Mouse (Mus musculus) liver, embryonic 12.5 days (tissue): Measurements from ENCODE around the gene Mycbp. TPM values are rescaled to one million over a fixed set of nuclear protein-coding genes. Genes with fewer than 3 reads are reported as not detected.

Experiments
- ATAC-seq: fragments of 200-750 bp; cut with Nextera tagmentation; 2 replicates; pipeline ENCODE4 v1.8.0; 2017; ENCODE audit warnings: moderate number of reproducible peaks, mild to moderate bottlenecking, moderate library complexity
- H3K27ac ChIP-seq: fragments of 300-500 bp; sonication (generic); 2 replicates; pipeline ENCODE4 v1.5.1; 2016; ENCODE audit warnings: mild to moderate bottlenecking
- H3K27me3 ChIP-seq: fragments of 300-500 bp; sonication (generic); replicated peaks from 2 replicates; pipeline ENCODE4 v1.6.1; 2016; ENCODE audit warnings: mild to moderate bottlenecking, moderate library complexity
- H3K36me3 ChIP-seq: fragments of 300-500 bp; sonication (generic); 2 replicates; pipeline ENCODE4 v1.6.1; 2016; ENCODE audit warnings: mild to moderate bottlenecking, moderate library complexity
- H3K4me1 ChIP-seq: fragments of 300-500 bp; sonication (generic); 2 replicates; pipeline ENCODE4 v1.6.1; 2016
- H3K4me2 ChIP-seq: fragments of 300-500 bp; sonication (generic); 2 replicates; pipeline ENCODE4 v1.6.1; 2016; ENCODE audit warnings: mild to moderate bottlenecking, moderate library complexity
- H3K4me3 ChIP-seq: fragments of 300-500 bp; sonication (generic); 2 replicates; pipeline ENCODE4 v1.5.1; 2016; ENCODE audit warnings: mild to moderate bottlenecking, moderate library complexity
- H3K9ac ChIP-seq: fragments of 300-500 bp; sonication (generic); 2 replicates; pipeline ENCODE4 v1.6.1; 2016; ENCODE audit warnings: mild to moderate bottlenecking, moderate library complexity
- H3K9me3 ChIP-seq: fragments of 300-500 bp; sonication (generic); replicated peaks from 2 replicates; pipeline ENCODE4 v1.6.1; 2016; ENCODE audit warnings: mild to moderate bottlenecking, moderate library complexity
- WGBS: fragments of 180-500 bp; shearing (Covaris S2); methylation state at CpG from one replicate; pipeline ENCODE4 v1.1.7; 2016; ENCODE audit not compliant: insufficient replicate concordance; 5-methylcytosine and 5-hydroxymethylcytosine counted together
- polyA plus RNA-seq: library from polyadenylated mRNA; unstranded; fragments of >200 nt; fragmentation: Nextera tagmentation; extraction: Ambion mirVana; gene quantifications from 2 replicates; pipeline ENCODE4 v1.2.1, GENCODE M21; 2016

Gene Mycbp
- 79.5 and 79.7 TPM in 2 replicates for polyA plus RNA-seq

DNA sequence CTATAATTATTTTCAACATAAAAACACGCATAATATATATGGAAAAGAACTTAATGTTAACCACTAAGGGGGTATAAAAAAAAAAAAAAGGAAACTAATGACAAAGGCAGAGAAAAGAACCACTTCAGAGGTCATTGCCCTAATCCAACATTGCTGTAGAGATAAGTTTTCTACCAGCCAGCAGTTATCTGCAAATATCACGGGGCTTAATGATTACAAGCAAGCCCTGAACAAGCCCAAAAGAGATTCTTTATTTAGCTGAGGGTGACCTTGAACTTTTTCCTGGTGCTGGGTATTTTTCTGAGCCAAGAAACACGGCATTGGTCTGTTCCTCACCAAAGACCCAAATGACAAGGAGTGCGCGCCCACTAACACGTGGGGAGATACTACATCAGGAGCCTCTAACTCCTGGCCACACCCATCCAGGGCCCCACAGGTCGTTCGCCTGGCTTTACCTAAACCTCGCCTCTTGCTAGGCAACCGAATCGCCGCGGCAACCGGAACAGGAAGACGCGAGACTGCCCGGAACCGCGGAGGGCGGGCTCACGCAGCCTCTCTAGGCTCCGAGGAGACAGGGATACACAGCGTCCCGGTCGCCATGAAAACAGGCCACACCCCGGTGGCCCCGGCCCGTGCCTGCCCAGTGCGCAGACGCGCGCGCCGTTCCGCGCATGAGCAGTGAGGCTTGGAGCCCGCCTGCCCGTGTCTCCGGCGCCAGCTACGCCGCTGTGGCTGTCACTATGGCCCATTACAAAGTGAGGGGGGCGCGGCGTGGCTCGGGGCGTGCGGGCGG is at the start of gene Mycbp:
Gene Mycbp, plus strand, starts transcription at position 500 of the 793 bp plus-strand sequence.
- H3K4me2 ChIP-seq = peak within 1 kb of the TSS; percentile 83
- H3K36me3 ChIP-seq = peaks cover 17% of the 10 kb centered on the region
- H3K4me3 ChIP-seq = peak within 1 kb of the TSS; percentile 74
- H3K27me3 ChIP-seq = no peaks in the 10 kb centered on the region
- under 1% methylated on average over 44 of the region's 49 CpGs for WGBS
- peak within 1 kb of the TSS; percentile 87 for H3K27ac ChIP-seq
- H3K9ac ChIP-seq = peak within 1 kb of the TSS; percentile 88
- peak; percentile 100 for ATAC-seq
- peaks cover 34% of the 10 kb centered on the region for H3K4me1 ChIP-seq
- no peaks in the 10 kb centered on the region for H3K9me3 ChIP-seq

DNA sequence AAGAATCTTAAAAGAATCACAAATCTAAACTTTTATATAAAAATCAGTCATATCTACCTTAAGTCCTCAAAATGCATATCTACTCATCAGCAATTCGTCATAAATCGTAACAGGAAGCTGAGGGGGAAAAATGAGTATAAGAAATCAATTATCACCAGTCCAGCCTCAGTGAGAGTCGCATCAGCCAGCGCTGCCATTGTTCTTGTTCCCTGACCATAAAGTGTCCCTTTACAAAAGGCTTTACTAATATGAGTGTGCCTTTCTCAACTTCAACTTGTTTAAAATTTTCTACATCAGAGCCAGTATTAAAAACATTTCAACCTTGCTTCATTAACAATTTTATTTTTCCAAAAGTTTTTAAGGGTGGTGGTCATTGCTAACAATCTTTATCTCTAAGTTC is 47.7 kb upstream of the Mycbp start:
- Histone ChIP-seq H3K4me1 (no peaks in the 10 kb centered on the region), H3K36me3 (no peaks in the 10 kb centered on the region), H3K9me3 (no peaks in the 10 kb centered on the region), H3K27me3 (no peaks in the 10 kb centered on the region), H3K4me3 (no peak overlapping the region), H3K9ac (no peak overlapping the region), H3K27ac (no peak overlapping the region), H3K4me2 (no peak overlapping the region)
- no peak for ATAC-seq
- WGBS = 61% methylated on average over 4 of the region's 4 CpGs

DNA sequence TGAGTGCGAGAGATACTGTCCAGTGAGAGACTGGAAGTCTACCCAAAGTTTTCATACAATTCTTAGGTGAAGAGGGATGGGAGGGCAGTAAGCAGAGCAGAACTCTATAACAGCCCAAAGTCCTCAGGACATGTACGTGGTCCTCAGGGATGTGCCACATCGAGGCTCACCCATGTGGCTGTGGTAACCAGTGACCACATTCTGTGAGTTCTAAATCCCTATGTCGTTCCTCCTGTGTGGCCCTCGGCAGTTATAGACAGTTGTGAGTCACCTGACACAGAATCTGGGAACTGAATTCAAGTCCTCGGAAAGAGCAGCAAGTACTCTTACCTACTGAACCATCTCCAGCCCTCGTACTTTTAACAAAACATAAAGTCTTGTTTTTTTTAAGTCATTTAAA is 46.5 kb upstream of the Mycbp start:
- Histone ChIP-seq H3K36me3 (no peaks in the 10 kb centered on the region), H3K27me3 (no peaks in the 10 kb centered on the region), H3K9ac (no peak overlapping the region), H3K4me2 (no peak overlapping the region), H3K4me1 (no peaks in the 10 kb centered on the region), H3K27ac (no peak overlapping the region), H3K9me3 (no peaks in the 10 kb centered on the region), H3K4me3 (no peak overlapping the region)
- no peak for ATAC-seq
- WGBS = 67% methylated on average over 7 of the region's 7 CpGs

DNA sequence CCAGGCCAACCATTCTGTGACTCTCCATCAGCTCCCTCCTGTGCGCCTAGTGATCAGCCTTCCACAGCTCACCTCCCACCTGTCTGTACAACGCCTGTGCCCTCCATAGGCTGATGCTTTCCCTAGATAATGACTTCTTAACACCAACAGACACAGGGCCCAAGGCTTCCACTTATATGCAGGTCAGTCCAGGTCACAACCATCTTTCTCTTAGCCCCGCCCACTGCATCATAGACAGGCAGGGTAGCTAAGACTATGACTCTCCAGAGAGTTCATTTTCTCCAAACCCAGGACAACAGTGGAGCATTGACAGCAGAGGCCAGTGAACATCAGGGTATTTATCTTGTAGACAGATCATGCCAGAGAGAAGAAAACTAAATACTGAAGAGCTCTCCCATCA is 45.3 kb upstream of the Mycbp start, which contains the start of gene 4933427I04Rik:
Gene 4933427I04Rik, plus strand, starts transcription at position 301 of the 400 bp plus-strand sequence.
- Histone ChIP-seq H3K4me1 (no peaks in the 10 kb centered on the region), H3K4me2 (no peak within 1 kb of the TSS), H3K9ac (no peak within 1 kb of the TSS), H3K27me3 (no peaks in the 10 kb centered on the region), H3K9me3 (no peaks in the 10 kb centered on the region), H3K4me3 (no peak within 1 kb of the TSS), H3K27ac (no peak within 1 kb of the TSS), H3K36me3 (no peaks in the 10 kb centered on the region)
- 57% methylated on average over 3 of the region's 3 CpGs for WGBS
- no peak for ATAC-seq

DNA sequence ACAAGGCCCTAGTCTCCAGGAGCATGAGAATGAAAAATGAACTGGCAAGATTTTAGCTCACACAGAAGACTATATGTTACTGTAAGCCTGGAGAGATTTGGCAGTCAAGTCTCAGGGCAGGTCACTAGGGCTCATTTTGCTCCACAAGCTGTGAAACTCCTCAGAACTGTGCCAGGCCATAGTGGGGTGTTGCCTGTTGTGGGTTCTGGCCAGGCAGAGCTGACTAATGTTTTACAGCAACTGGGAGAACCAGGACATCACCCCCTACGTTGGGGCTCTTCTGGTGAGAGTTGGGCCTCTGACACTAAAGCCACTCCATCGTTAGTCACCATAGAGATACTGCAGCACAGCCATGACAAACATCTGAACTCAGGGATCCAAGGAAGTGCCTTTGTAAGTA is 44.8 kb upstream of the Mycbp start:
- H3K27me3 ChIP-seq = no peaks in the 10 kb centered on the region
- ATAC-seq = no peak
- WGBS = 45% methylated on average over 2 of the region's 2 CpGs
- no peak overlapping the region for H3K4me2 ChIP-seq
- no peaks in the 10 kb centered on the region for H3K4me1 ChIP-seq
- no peak overlapping the region for H3K9ac ChIP-seq
- no peak overlapping the region for H3K4me3 ChIP-seq
- no peak overlapping the region for H3K27ac ChIP-seq
- H3K9me3 ChIP-seq = no peaks in the 10 kb centered on the region
- H3K36me3 ChIP-seq = no peaks in the 10 kb centered on the region

DNA sequence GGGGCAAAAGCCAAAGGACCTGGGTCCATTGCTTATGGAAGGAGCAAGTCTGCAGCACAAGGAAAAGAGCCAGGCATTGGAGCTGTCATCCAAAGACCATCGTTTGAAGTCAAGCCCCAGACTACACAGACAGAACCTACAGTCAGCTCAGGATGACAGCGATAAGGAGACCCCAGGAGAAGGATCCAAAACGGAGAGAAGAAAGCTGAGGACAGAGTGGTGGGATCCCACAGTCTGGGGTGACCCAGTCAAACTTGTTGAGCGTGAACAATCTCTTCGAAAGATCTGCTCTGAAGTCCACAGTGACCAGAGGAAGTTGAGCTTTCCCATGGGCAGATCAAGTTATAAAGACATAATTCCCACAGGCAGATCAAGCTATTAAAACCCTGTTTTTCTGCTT is 44.0 kb upstream of the Mycbp start:
- Histone ChIP-seq H3K9ac (no peak overlapping the region), H3K27me3 (no peaks in the 10 kb centered on the region), H3K9me3 (no peaks in the 10 kb centered on the region), H3K36me3 (no peaks in the 10 kb centered on the region), H3K4me3 (no peak overlapping the region), H3K4me2 (no peak overlapping the region), H3K27ac (no peak overlapping the region), H3K4me1 (no peaks in the 10 kb centered on the region)
- WGBS = 53% methylated on average over 5 of the region's 5 CpGs
- ATAC-seq = no peak

DNA sequence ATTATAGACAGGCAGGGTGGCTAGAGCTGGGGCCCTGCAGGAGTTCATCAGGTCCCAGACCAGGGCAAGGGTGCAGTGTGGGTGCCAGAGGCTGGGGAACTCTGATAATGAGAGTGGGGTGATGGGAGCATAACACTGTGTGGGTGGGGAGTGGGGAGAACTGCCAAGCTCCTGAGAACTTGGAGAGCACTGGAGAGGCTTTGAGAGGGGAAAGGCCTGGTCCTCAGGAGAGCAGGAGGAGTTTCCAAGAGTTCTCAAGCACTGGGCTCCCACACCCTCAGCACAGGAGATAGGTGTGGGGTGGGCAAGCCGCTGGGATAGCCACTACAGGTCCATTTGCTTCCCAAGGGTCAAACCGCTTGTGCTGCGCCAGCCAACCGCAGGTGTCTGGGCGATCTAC is 10.9 kb upstream of the Mycbp start:
- Histone ChIP-seq H3K9ac (no peak overlapping the region), H3K4me2 (no peak overlapping the region), H3K4me3 (no peak overlapping the region), H3K27me3 (no peaks in the 10 kb centered on the region; the same call in 1 of the 2 replicates), H3K4me1 (no peaks in the 10 kb centered on the region), H3K27ac (no peak overlapping the region), H3K9me3 (no peaks in the 10 kb centered on the region), H3K36me3 (no peaks in the 10 kb centered on the region)
- 64% methylated on average over 5 of the region's 5 CpGs for WGBS
- ATAC-seq = no peak

DNA sequence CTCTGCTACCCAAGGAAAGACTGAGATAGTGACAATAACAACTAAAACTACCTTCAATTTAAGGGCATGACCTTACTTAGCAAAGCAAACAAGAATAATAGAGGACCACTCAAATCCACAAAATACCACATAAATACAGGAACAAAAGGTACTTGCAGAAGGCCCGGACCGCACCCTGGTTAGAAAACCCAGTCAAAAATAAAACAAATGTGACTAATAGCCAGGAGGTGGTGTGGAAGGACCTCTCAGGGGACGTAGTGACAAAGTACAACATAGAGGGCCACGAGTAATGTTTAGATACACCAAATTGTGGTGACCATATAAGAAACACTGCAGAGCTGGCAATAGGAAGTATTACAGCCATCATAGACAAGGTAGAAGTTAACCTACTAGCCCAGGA is 10.3 kb upstream of the Mycbp start:
- Histone ChIP-seq H3K9me3 (no peaks in the 10 kb centered on the region), H3K36me3 (no peaks in the 10 kb centered on the region), H3K4me3 (no peak overlapping the region), H3K9ac (no peak overlapping the region), H3K27ac (no peak overlapping the region), H3K4me1 (no peaks in the 10 kb centered on the region), H3K27me3 (no peaks in the 10 kb centered on the region; the same call in 1 of the 2 replicates), H3K4me2 (no peak overlapping the region)
- WGBS = 63% methylated on average over 4 of the region's 4 CpGs
- no peak for ATAC-seq

DNA sequence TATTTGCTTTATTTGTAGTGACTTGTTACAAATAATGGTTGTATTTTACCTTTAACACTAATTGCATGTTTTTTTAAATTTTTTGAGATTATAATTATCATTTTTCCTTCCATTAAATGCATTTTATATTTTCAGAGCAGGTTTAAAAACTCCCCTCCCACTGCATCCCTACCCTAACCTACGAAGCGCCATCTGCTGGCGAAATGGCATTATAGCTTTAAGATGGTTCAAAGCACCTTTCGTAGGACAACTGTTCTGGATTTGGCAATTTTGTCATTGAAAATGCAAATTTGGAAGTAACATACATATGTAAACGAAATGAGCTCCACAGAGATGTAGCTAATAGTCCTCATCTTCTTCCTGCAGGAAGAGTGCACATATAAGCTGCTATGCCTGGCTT is 5.9 kb upstream of the Mycbp start:
- no peak for ATAC-seq
- 10% methylated on average over 5 of the region's 5 CpGs for WGBS
- peaks cover 10% of the 10 kb centered on the region for H3K4me1 ChIP-seq
- H3K4me3 ChIP-seq = no peak overlapping the region
- no peak overlapping the region for H3K9ac ChIP-seq
- no peaks in the 10 kb centered on the region; the same call in 1 of the 2 replicates for H3K27me3 ChIP-seq
- H3K27ac ChIP-seq = no peak overlapping the region
- no peaks in the 10 kb centered on the region for H3K9me3 ChIP-seq
- no peak overlapping the region for H3K4me2 ChIP-seq
- no peaks in the 10 kb centered on the region for H3K36me3 ChIP-seq

DNA sequence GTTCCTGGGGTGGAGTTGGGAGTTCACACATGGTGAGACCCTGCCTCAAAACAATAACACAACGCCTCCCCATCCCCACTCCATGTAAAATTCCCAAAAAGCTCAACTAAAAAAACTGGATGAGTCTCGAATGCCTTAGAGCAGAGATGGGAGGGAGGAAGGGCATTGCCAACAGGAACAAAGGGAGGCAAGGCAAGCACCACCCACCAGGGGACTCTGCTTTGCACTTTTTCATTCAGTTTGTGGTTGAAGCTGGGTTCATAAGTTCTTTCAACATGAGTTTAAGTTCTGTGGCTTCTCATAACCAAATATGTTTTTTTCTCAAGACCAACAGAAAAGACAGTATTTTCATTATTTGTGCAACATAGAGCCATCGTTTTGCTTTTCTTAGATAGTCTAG is 1.2 kb upstream of the Mycbp start:
- Histone ChIP-seq H3K4me2 (peak overlapping the region; percentile 83; the same call in 1 of the 2 replicates), H3K4me3 (no peak overlapping the region), H3K9me3 (no peaks in the 10 kb centered on the region), H3K27ac (peak overlapping the region; percentile 87; the same call in 1 of the 2 replicates), H3K36me3 (peaks cover 6% of the 10 kb centered on the region), H3K4me1 (peaks cover 34% of the 10 kb centered on the region), H3K9ac (no peak overlapping the region), H3K27me3 (no peaks in the 10 kb centered on the region)
- 53% methylated on average over 3 of the region's 3 CpGs for WGBS
- no peak for ATAC-seq

DNA sequence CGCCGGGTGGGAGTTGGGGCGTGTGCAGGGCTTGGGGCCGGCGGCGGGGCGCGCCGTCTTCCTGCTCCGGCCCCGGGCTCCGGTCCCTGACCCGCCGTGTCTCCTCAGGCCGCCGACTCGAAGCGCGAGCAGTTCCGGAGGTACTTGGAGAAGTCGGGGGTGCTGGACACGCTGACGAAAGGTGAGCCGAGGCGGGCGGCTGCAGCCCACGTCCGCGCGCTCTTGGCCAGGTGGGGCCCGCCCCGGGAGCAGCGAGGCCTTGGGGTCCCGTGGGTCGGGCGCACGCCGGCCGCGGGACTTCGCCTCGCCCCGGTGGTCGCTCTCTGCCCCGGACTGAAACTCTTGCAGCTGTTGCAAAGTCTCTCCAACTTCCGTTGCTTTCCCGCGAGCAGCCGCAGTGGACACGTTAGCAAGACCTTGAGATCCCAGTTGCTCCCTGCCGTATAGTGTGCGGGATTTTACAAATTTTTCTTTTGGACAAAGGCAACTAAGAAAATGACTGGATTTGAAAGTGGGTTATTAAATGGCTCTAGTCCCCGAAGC is 565 bp downstream of the Mycbp start:
- H3K27ac ChIP-seq = peak overlapping the region; percentile 87
- WGBS = under 1% methylated on average over 53 of the region's 53 CpGs
- peak overlapping the region; percentile 88 for H3K9ac ChIP-seq
- peak; percentile 50; the same call in 1 of the 2 replicates for ATAC-seq
- peaks cover 24% of the 10 kb centered on the region for H3K36me3 ChIP-seq
- peak overlapping the region; percentile 83 for H3K4me2 ChIP-seq
- peak overlapping the region; percentile 74 for H3K4me3 ChIP-seq
- H3K27me3 ChIP-seq = no peaks in the 10 kb centered on the region
- H3K4me1 ChIP-seq = peaks cover 34% of the 10 kb centered on the region
- H3K9me3 ChIP-seq = no peaks in the 10 kb centered on the region

DNA sequence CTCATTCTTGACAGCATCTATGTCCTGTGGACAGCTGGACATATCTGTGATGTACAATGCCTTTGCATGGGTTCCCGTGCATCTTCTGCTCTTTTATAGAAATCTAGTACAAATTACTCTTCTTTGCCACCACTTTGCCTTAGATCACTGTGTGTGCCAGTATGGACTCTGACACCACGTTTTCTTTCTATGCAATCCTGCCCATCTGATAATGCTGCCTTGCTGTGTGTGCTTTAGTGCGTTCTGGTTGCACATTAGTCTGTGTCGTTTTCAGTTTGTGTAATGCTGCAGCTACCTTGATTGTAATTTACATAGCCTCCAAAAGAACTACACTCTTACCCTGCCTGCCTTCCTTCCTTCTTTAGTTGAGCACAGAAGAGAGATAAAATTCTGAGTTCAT is 6.9 kb downstream of the Mycbp start:
- H3K9ac ChIP-seq = no peak overlapping the region
- no peak for ATAC-seq
- no peaks in the 10 kb centered on the region for H3K27me3 ChIP-seq
- no peak overlapping the region for H3K27ac ChIP-seq
- H3K9me3 ChIP-seq = no peaks in the 10 kb centered on the region
- H3K36me3 ChIP-seq = peaks cover 53% of the 10 kb centered on the region
- 80% methylated on average over 4 of the region's 4 CpGs for WGBS
- peaks cover 14% of the 10 kb centered on the region for H3K4me1 ChIP-seq
- H3K4me3 ChIP-seq = no peak overlapping the region
- no peak overlapping the region for H3K4me2 ChIP-seq
